Mouse (Mus musculus) bone marrow macrophage, adult 2 months (primary cell): Measurements from ENCODE around the gene Tada2a. TPM values are rescaled to one million over a fixed set of nuclear protein-coding genes. Genes with fewer than 3 reads are reported as not detected.

Source experiments
- H3K27ac ChIP-seq: 2 replicates; pipeline ENCODE4 v1.5.1; 2012; ENCODE audit warnings: low read depth, low read length; ENCODE audit not compliant: insufficient read depth
- H3K4me1 ChIP-seq: 2 replicates; pipeline ENCODE4 v1.6.1; 2012; ENCODE audit warnings: low read length; ENCODE audit not compliant: control insufficient read depth, insufficient read depth
- H3K4me3 ChIP-seq: 2 replicates; pipeline ENCODE4 v1.5.1; 2012; ENCODE audit warnings: mild to moderate bottlenecking, low read length, moderate library complexity; ENCODE audit not compliant: insufficient read depth
- CTCF ChIP-seq: IDR thresholded peaks from 2 replicates; pipeline ENCODE4 v1.5.1; 2012; ENCODE audit warnings: low read depth, mild to moderate bottlenecking, low read length, moderate library complexity
- POLR2A ChIP-seq: IDR thresholded peaks from 2 replicates; pipeline ENCODE4 v1.6.1; 2012; ENCODE audit warnings: mild to moderate bottlenecking, low read depth, low read length, borderline replicate concordance
- polyA plus RNA-seq: library from polyadenylated mRNA; stranded (reverse); fragments of >200 nt; gene quantifications from 2 replicates; pipeline ENCODE4 v1.2.4, GENCODE M21; 2012; ENCODE audit not compliant: missing spikeins, insufficient read depth, insufficient read length

The Tada2a gene
- polyA plus RNA-seq, 1 experiment = 9.6 TPM

- no peak for TF ChIP-seq POLR2A
- no peak for TF ChIP-seq CTCF
- H3K4me3 ChIP-seq = no peak overlapping the region
- no peak overlapping the region for H3K27ac ChIP-seq
- H3K4me1 ChIP-seq = no peaks in the 10 kb centered on the region
These were observed 16.7 kb upstream of the Tada2a start for GRCm38 (mm10) chr11:84146081-84146480.

- no peak overlapping the region for H3K4me3 ChIP-seq
- TF ChIP-seq CTCF (no peak), POLR2A (no peak)
- no peak overlapping the region for H3K27ac ChIP-seq
- H3K4me1 ChIP-seq = no peaks in the 10 kb centered on the region
These were observed 15.9 kb upstream of the Tada2a start for GRCm38 (mm10) chr11:84145201-84145798.

GRCm38 (mm10) chr11:84141752-84142151 is 12.4 kb upstream of the Tada2a start:
- H3K4me1 ChIP-seq = no peaks in the 10 kb centered on the region
- H3K4me3 ChIP-seq = no peak overlapping the region
- TF ChIP-seq POLR2A (no peak), CTCF (no peak)
- H3K27ac ChIP-seq = no peak overlapping the region

- TF ChIP-seq CTCF (no peak), POLR2A (no peak)
- H3K4me1 ChIP-seq = no peaks in the 10 kb centered on the region
- H3K27ac ChIP-seq = no peak overlapping the region
- H3K4me3 ChIP-seq = no peak overlapping the region
These were observed 7.1 kb upstream of the Tada2a start for GRCm38 (mm10) chr11:84136453-84136852.

- no peaks in the 10 kb centered on the region; the same call in 1 of the 2 replicates for H3K4me1 ChIP-seq
- H3K27ac ChIP-seq = no peak overlapping the region
- no peak overlapping the region for H3K4me3 ChIP-seq
- no peak for TF ChIP-seq POLR2A
- TF ChIP-seq CTCF = no peak
These were observed 5.0 kb upstream of the Tada2a start for GRCm38 (mm10) chr11:84134331-84134860.

GRCm38 (mm10) chr11:84129799-84130185 is 392 bp upstream of the Tada2a start:
- no peak for TF ChIP-seq POLR2A
- TF ChIP-seq CTCF = no peak
- peaks cover 2% of the 10 kb centered on the region; the same call in 1 of the 2 replicates for H3K4me1 ChIP-seq
- peak overlapping the region; percentile 81 for H3K4me3 ChIP-seq
- no peak overlapping the region for H3K27ac ChIP-seq

GRCm38 (mm10) chr11:84127977-84128376 is 1.4 kb downstream of the Tada2a start:
- Histone ChIP-seq H3K4me1 (peaks cover 2% of the 10 kb centered on the region; the same call in 1 of the 2 replicates), H3K4me3 (no peak overlapping the region), H3K27ac (no peak overlapping the region)
- TF ChIP-seq CTCF (no peak), POLR2A (no peak)

GRCm38 (mm10) chr11:84121051-84121956 is 8.1 kb downstream of the Tada2a start:
- TF ChIP-seq CTCF (no peak), POLR2A (no peak)

GRCm38 (mm10) chr11:84117431-84117830 is 12.0 kb downstream of the Tada2a start:
- H3K27ac ChIP-seq = no peak overlapping the region
- TF ChIP-seq POLR2A (no peak), CTCF (no peak)
- no peak overlapping the region for H3K4me3 ChIP-seq
- peaks cover 9% of the 10 kb centered on the region for H3K4me1 ChIP-seq

More at GRCm38 (mm10) chr11:84121051-84121956, 8.1 kb downstream of the Tada2a start:
- peaks cover 5% of the 10 kb centered on the region for H3K4me1 ChIP-seq
- H3K4me3 ChIP-seq = no peak overlapping the region
- H3K27ac ChIP-seq = no peak overlapping the region

GRCm38 (mm10) chr11:84116221-84116620 is 13.2 kb downstream of the Tada2a start:
- H3K4me1 ChIP-seq = peaks cover 9% of the 10 kb centered on the region
- no peak overlapping the region for H3K4me3 ChIP-seq
- no peak for TF ChIP-seq CTCF
- TF ChIP-seq POLR2A = no peak
- no peak overlapping the region for H3K27ac ChIP-seq
